Mouse (Mus musculus) MEL (cell line): ENCODE measurements around the gene Mrpl2. TPM values are rescaled to one million over a fixed set of nuclear protein-coding genes. Genes with fewer than 3 reads are reported as not detected.

Experiments
- DNase-seq: peaks from one replicate; pipeline ENCODE4 v3.0.0; 2011; ENCODE audit warnings: low read depth, low spot score
- H3K27ac ChIP-seq: 2 replicates; pipeline ENCODE4 v1.5.1; 2012; ENCODE audit warnings: low read depth, mild to moderate bottlenecking, control low read depth, low read length, moderate library complexity; ENCODE audit not compliant: control insufficient read depth
- H3K27me3 ChIP-seq, 2 experiments: fragments of 150-350 bp in 1 of 2; sonication (generic) in 1 of 2; 2 replicates each; pipeline ENCODE4 v1.6.1; 2012; ENCODE audit warnings: low read length in 2 of 2, mild to moderate bottlenecking in 2 of 2, improper control_type of control experiment in 1 of 2, moderate library complexity in 1 of 2; ENCODE audit not compliant: insufficient read depth in 2 of 2, control insufficient read depth in 1 of 2
- H3K36me3 ChIP-seq, 2 experiments: 2 replicates each; pipeline ENCODE4 v1.6.1; 2012 to 2014; ENCODE audit warnings: low read length in 2 of 2, improper control_type of control experiment in 1 of 2, inconsistent platforms in 1 of 2, mild to moderate bottlenecking in 1 of 2; ENCODE audit not compliant: insufficient read depth in 2 of 2, control insufficient read depth in 1 of 2
- H3K4me1 ChIP-seq, 2 experiments: fragments of 150-350 bp in 1 of 2; sonication (generic) in 1 of 2; 2 replicates each; pipeline ENCODE4 v1.6.1; 2012; ENCODE audit warnings: low read length in 2 of 2, improper control_type of control experiment in 1 of 2, mild to moderate bottlenecking in 1 of 2; ENCODE audit not compliant: insufficient read depth in 2 of 2, control insufficient read depth in 1 of 2
- H3K4me3 ChIP-seq, 2 experiments: fragments of 150-350 bp in 1 of 2; sonication (generic) in 1 of 2; 2 replicates each; pipeline ENCODE4 v1.5.1; 2012; ENCODE audit warnings: low read depth in 2 of 2, low read length in 2 of 2, mild to moderate bottlenecking in 2 of 2, moderate library complexity in 2 of 2, control low read depth in 1 of 2, improper control_type of control experiment in 1 of 2; ENCODE audit not compliant: control insufficient read depth in 1 of 2, insufficient read depth in 1 of 2
- H3K79me2 ChIP-seq: 2 replicates; pipeline ENCODE4 v1.6.1; 2012; ENCODE audit warnings: mild to moderate bottlenecking, low read length, moderate library complexity; ENCODE audit not compliant: control insufficient read depth, poor library complexity, insufficient read depth
- H3K9ac ChIP-seq: 2 replicates; pipeline ENCODE4 v1.6.1; 2012; ENCODE audit warnings: low read depth, mild to moderate bottlenecking, control low read depth, low read length, moderate library complexity; ENCODE audit not compliant: control insufficient read depth, poor library complexity, severe bottlenecking
- H3K9me3 ChIP-seq: fragments of 150-350 bp; sonication (generic); replicated peaks from 2 replicates; pipeline ENCODE4 v1.6.1; 2012; ENCODE audit warnings: mild to moderate bottlenecking, low read length, improper control_type of control experiment, moderate library complexity; ENCODE audit not compliant: insufficient read depth
- BHLHE40 ChIP-seq: IDR thresholded peaks from 2 replicates; pipeline ENCODE4 v1.6.1; 2012; ENCODE audit warnings: low read depth, mild to moderate bottlenecking, inconsistent platforms, low read length, improper control_type of control experiment, borderline replicate concordance
- CHD1 ChIP-seq: IDR thresholded peaks from 2 replicates; pipeline ENCODE4 v1.6.1; 2012; ENCODE audit warnings: low read depth, mild to moderate bottlenecking, inconsistent platforms, low read length, improper control_type of control experiment
- CHD2 ChIP-seq: IDR thresholded peaks from 2 replicates; pipeline ENCODE4 v1.6.1; 2011; ENCODE audit warnings: low read length, improper control_type of control experiment
- ELF1 ChIP-seq: IDR thresholded peaks from 2 replicates; pipeline ENCODE4 v1.6.1; 2014; ENCODE audit warnings: low read depth, mild to moderate bottlenecking, inconsistent platforms, low read length, improper control_type of control experiment, moderate library complexity
- EP300 ChIP-seq, 2 experiments: IDR thresholded peaks; 2 replicates each; pipeline ENCODE4 v1.6.1; 2011; ENCODE audit warnings: improper control_type of control experiment in 2 of 2, low read length in 2 of 2, low read depth in 1 of 2, mild to moderate bottlenecking in 1 of 2
- GABPA ChIP-seq: IDR thresholded peaks from 2 replicates; pipeline ENCODE4 v1.6.1; 2012; ENCODE audit warnings: low read depth, mild to moderate bottlenecking, inconsistent platforms, low read length, improper control_type of control experiment, moderate library complexity
- HCFC1 ChIP-seq: IDR thresholded peaks from 2 replicates; pipeline ENCODE4 v1.6.1; 2012; ENCODE audit warnings: low read depth, mild to moderate bottlenecking, inconsistent platforms, low read length, improper control_type of control experiment, moderate library complexity
- JUND ChIP-seq: IDR thresholded peaks from 2 replicates; pipeline ENCODE4 v1.6.1; 2011; ENCODE audit warnings: low read depth, mild to moderate bottlenecking, improper control_type of control experiment, low read length
- KAT2A ChIP-seq: conservative IDR thresholded peaks from 2 replicates; pipeline ENCODE4 v1.6.1; 2012; ENCODE audit warnings: low read depth, low read length, improper control_type of control experiment, inconsistent platforms
- MAZ ChIP-seq: IDR thresholded peaks from 2 replicates; pipeline ENCODE4 v1.6.1; 2012; ENCODE audit warnings: low read depth, mild to moderate bottlenecking, inconsistent platforms, low read length, improper control_type of control experiment
- MXI1 ChIP-seq: IDR thresholded peaks from 2 replicates; pipeline ENCODE4 v1.6.1; 2011; ENCODE audit warnings: mild to moderate bottlenecking, low read depth, low read length, improper control_type of control experiment
- MYB ChIP-seq: IDR thresholded peaks from 2 replicates; pipeline ENCODE4 v1.6.1; 2011; ENCODE audit warnings: mild to moderate bottlenecking, low read depth, low read length, improper control_type of control experiment
- POLR2AphosphoS5 ChIP-seq: IDR thresholded peaks from 2 replicates; pipeline ENCODE4 v1.6.1; 2012; ENCODE audit warnings: low read depth, borderline replicate concordance, mild to moderate bottlenecking, inconsistent platforms, low read length, moderate library complexity, mixed read lengths
- RAD21 ChIP-seq: IDR thresholded peaks from 2 replicates; pipeline ENCODE4 v1.6.1; 2011; ENCODE audit warnings: mild to moderate bottlenecking, low read depth, low read length, improper control_type of control experiment
- RCOR1 ChIP-seq: IDR thresholded peaks from 2 replicates; pipeline ENCODE4 v1.6.1; 2012; ENCODE audit warnings: low read depth, mild to moderate bottlenecking, inconsistent platforms, low read length, improper control_type of control experiment
- SIN3A ChIP-seq: IDR thresholded peaks from 2 replicates; pipeline ENCODE4 v1.6.1; 2012; ENCODE audit warnings: low read length, improper control_type of control experiment, inconsistent platforms
- TAL1 ChIP-seq: IDR thresholded peaks from 2 replicates; pipeline ENCODE4 v1.6.1; 2012; ENCODE audit warnings: mild to moderate bottlenecking, inconsistent platforms, low read length, moderate library complexity, mixed read lengths
- TBP ChIP-seq: IDR thresholded peaks from 2 replicates; pipeline ENCODE4 v1.8.0; 2011; ENCODE audit warnings: low read depth, low read length, improper control_type of control experiment
- UBTF ChIP-seq: IDR thresholded peaks from 2 replicates; pipeline ENCODE4 v1.6.1; 2012; ENCODE audit warnings: low read depth, mild to moderate bottlenecking, inconsistent platforms, low read length, improper control_type of control experiment, moderate library complexity, borderline replicate concordance; ENCODE audit not compliant: insufficient read depth
- USF1 ChIP-seq: IDR thresholded peaks from 2 replicates; pipeline ENCODE4 v1.6.1; 2014; ENCODE audit warnings: low read depth, mild to moderate bottlenecking, inconsistent platforms, low read length, improper control_type of control experiment, moderate library complexity
- USF2 ChIP-seq, 2 experiments: IDR thresholded peaks; 2 replicates each; pipeline ENCODE4 v1.6.1; 2011 to 2012; ENCODE audit warnings: improper control_type of control experiment in 2 of 2, low read length in 2 of 2, borderline replicate concordance in 1 of 2, inconsistent platforms in 1 of 2, low read depth in 1 of 2, mild to moderate bottlenecking in 1 of 2; ENCODE audit not compliant: insufficient read depth in 1 of 2
- ZMIZ1 ChIP-seq: IDR thresholded peaks from 2 replicates; pipeline ENCODE4 v1.6.1; 2012; ENCODE audit warnings: low read depth, mild to moderate bottlenecking, inconsistent platforms, low read length, improper control_type of control experiment, moderate library complexity
- ZNF384 ChIP-seq: IDR thresholded peaks from 2 replicates; pipeline ENCODE4 v1.6.1; 2012; ENCODE audit warnings: low read depth, mild to moderate bottlenecking, inconsistent platforms, low read length, improper control_type of control experiment
- polyA plus RNA-seq, 2 experiments: library from polyadenylated mRNA; stranded (reverse) in 1 of 2; unstranded in 1 of 2; fragments of >175 nt in 1 of 2; fragments of >200 nt in 1 of 2; gene quantifications; 2 replicates each; pipeline versions ENCODE4 v1.2.1 to v1.2.4; 2012; ENCODE audit warnings: low replicate concordance in 2 of 2, low read depth in 1 of 2; ENCODE audit not compliant: insufficient read length in 2 of 2, insufficient read depth in 1 of 2, missing spikeins in 1 of 2
- total RNA-seq: library from RNA; depleted of rRNA; stranded (reverse); fragments of 300-350 nt; gene quantifications from 2 replicates; pipeline ENCODE4 v1.2.3, GENCODE M21; 2012

Mrpl2 gene
- total and polyA plus RNA-seq, 3 experiments, result 207 to 237 TPM; not detected in 1

GRCm38 (mm10) chr17:46612820-46613219 lies 33.2 kb upstream of the Mrpl2 start:
- no peak overlapping the region for H3K27ac ChIP-seq
- H3K4me1 ChIP-seq, result no peaks in the 10 kb centered on the region
- no peak overlapping the region for H3K4me3 ChIP-seq
- H3K36me3 ChIP-seq, result no peaks in the 10 kb centered on the region
- H3K27me3 ChIP-seq, result peaks cover 12 to 19% of the 10 kb centered on the region in 2 experiments
- no peaks in the 10 kb centered on the region for H3K9me3 ChIP-seq
- TF ChIP-seq ZMIZ1 (no peak), BHLHE40 (no peak), MAZ (no peak), GABPA (no peak), MXI1 (no peak), POLR2AphosphoS5 (no peak), HCFC1 (no peak), CHD1 (no peak), TAL1 (no peak), USF1 (no peak), EP300 (IDR thresholded peaks at IDR 0.05; ENCODE audit: low read depth in 1 of 2, low read length in 2 of 2) (no peak), ZNF384 (no peak), RAD21 (no peak), KAT2A (no peak), MYB (no peak), UBTF (no peak), TBP (no peak), ELF1 (no peak), SIN3A (no peak), CHD2 (no peak)
- no peak overlapping the region for H3K9ac ChIP-seq
- DNase-seq, result no peak
- no peaks in the 10 kb centered on the region for H3K79me2 ChIP-seq

- Histone ChIP-seq H3K27me3 (peaks cover 12 to 18% of the 10 kb centered on the region in 2 experiments), H3K9ac (no peak overlapping the region), H3K79me2 (no peaks in the 10 kb centered on the region), H3K4me3 (no peak overlapping the region), H3K36me3 (no peaks in the 10 kb centered on the region), H3K27ac (no peak overlapping the region), H3K4me1 (no peaks in the 10 kb centered on the region), H3K9me3 (no peaks in the 10 kb centered on the region)
- DNase-seq, result no peak
- TF ChIP-seq KAT2A (no peak), RCOR1 (no peak), JUND (no peak), USF2 (IDR thresholded peaks at IDR 0.05; ENCODE audit: borderline replicate concordance in 1 of 2, insufficient read depth in 1 of 2, low read depth in 1 of 2, low read length in 2 of 2) (no peak)
Observed at GRCm38 (mm10) chr17:46613229-46613628, 32.8 kb upstream of the Mrpl2 start.
